Mouse (Mus musculus): Measurements from ENCODE around the gene Mtap. TPM values are rescaled to one million over a fixed set of nuclear protein-coding genes. Genes with fewer than 3 reads are reported as not detected.

The Mtap gene
- total RNA-seq, 4 experiments from 2014 or later, result 10.4 to 11.9 (median 11.0) TPM

DNA sequence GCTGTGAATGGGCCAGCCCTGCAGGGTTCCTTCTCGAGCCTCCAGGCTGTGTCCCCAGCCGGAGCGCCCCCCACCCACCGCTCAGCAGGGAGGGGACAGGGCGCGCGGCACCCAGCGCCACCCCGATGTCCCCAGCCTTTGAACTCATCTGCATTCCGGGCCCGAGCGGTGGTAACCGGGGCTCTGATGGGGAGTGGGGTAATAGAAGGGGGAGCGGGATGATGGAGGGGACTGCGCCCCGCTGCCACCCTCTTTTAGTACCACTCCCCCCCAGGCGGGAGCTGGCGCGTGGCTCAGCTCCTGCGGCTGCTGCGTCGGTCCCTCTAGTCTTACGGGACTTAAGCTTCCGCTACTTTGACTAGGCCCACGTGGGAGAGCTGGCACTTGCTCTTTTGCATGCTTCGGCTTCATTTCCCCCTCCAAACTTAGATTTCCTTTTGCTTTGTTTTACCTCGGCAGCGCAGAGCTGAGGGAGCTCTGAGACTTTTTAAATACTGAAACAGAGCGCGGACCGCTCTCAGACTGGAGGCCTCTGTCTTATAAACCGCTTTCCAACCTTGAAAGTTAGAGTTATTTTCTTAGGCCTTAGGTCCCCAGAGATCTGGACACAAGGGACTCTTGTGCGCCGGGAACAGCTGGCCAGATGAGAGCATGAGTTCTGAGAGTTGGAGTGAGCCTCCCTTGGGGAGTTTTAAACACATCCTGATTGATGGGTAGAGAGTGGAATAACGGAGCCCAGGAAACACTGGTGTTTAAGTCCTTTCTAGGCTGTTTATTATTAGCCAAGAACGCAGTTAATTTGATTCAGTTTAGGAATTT is 829 bp downstream of the Mtap start:
- no peak for DNase-seq (ENCODE audit: low spot score in 2 of 2)

DNA sequence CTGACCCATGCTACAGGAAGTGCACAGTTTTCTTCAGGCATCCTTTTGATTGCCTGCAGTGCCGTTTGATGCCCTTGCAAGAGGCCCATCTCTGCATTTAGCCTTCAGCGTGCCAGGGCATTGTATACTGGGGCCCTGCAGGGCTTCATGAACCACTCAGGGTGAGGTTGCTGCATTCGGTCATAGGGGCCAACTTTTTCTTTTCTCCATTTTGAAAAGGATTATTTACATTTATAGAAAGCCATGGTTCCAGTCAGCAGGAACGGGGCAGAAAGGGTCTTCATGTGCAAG is 1.4 kb downstream of the Mtap start:
- DNase-seq (ENCODE audit: low spot score in 2 of 2), result no peak

DNA sequence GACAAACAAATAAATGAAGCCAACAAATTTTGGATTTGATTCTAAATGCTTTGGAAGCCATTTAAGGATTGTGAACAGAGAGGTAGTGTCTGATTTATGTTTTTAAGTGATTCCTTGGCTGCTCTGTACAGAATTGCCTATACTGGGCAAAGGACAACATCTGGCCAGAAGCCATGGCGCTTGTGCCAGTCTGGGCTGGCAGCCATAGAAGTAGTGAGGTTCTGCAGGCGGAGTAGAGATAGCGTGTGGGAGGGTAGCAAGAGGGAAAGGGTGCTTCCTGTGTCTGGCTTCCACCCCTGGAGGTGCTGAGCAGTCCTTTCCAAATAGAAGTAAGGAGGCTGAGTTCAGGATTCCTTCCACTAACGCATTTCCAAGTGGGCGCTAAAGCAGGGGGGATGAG is 3.9 kb downstream of the Mtap start:
- peak; percentile 11 to 35 for DNase-seq (ENCODE audit: low spot score in 2 of 2)

DNA sequence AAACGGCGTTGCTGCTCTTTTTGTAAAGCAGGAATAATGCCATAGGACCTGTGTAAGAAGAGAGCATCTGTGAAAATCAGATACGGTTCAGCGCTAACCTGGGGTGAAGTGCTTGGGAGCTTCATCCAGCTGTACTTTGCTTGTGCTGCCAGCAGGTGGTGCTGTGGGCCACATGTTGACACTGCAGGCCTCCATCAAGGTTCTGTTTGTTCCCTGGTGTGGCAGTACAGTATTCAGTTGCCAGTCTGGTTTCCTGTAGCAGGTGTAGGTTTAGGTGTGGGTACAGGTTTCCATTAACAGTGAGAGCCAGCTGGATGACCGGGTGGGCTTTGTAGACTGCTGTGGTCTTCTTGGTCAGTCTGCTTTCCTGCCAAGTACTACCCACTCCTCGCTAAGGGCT is 8.5 kb downstream of the Mtap start:
- DNase-seq (ENCODE audit: low spot score in 2 of 2), result peak; percentile 35 to 68

DNA sequence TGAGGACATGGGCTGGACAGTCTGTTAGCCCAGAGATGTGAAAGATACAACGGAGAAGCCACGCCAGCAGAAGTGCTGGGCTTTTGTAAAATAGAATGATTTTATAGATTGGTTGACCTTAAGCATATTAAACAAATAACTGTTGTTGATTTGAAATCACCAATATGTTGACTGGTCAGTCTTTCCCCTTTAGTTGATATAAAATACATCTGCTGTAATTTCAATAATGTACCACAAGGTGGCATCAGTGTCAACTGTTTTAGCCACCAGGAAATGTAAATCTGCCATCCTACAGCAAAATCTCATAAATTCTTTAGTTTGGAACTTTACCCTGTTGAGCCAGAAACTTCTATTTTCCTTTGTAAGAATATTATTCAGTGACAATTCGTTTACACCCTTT is 9.4 kb downstream of the Mtap start:
- DNase-seq (ENCODE audit: low spot score in 2 of 2), result no peak

DNA sequence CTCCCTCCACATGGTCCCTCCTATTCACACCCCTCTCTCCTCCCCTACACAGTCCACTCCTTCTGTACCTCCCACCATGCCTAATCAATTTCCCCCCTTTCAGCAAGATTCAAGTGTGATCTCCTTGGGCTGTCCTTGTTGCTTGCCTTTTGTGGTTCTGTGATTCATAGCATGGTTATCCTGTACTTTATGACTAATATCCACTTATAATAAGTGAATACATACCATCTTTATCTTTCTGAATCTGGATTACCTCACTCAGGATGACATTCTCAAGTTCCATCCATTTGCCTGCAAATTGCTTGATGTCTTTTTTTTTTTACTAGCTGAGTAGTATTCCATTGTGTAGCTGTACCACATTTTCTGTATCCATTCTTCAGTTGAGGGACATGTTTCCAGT is 12.3 kb downstream of the Mtap start:
- no peak for DNase-seq (ENCODE audit: low spot score in 2 of 2)

DNA sequence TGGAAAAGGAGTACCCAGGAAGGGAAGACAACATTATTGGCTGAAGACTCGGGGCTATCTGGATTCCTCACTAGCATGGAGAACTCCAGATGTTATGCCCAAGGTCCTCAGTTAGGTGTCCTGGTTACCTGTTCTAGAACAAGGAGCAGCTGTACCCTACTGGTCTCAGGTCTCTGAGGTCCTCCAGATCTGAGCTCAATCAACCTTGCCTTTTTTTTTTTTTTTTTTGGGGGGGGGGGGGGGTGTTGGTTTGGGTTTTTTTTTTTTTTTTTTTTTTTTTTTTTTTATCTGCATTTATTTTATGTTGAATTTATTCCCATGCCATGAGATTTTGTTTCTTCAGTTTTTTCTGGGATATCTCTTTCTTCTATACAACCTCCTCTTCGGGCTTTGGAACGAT is 24.5 kb downstream of the Mtap start:
- no peak for DNase-seq (ENCODE audit: low spot score in 2 of 2)

DNA sequence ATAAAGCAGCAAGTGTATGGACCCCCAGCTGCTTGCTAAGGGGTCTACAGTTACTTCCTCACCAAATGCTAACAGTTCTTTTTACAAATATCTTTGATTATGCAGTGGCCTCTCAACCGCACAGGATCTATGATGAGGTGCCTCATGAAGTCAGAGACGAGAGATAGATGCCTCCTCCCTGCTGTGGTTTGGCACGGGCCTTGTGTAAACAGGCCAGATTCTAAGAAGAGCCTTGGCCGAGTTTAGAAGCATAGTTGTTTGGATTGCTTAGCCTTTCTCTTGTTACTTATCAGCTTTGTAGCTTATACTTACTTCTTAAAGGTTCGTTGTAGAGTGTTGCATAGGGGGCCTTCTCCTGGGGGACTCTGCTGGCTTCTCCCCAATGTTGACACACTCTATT is 25.6 kb downstream of the Mtap start:
- DNase-seq (ENCODE audit: low spot score in 2 of 2), result no peak

DNA sequence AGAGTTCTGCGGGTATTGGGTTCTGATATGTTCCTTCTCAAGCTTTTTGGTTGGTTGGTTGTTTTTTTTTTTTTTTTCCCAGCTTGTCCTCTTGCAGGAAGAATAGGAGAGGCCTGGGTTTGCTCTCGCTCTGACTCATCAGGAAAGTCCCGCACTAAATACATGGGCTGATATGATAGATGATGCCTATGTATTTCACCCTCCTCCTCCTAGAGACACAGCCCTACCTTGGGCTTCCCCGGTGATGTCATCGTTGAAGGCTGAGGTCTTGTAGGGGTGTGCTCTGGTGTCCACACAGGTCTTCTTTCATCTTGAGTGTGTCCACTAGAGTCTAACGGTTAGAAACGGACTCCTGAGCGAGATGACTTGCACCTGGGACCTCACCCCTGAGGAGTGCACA is 26.7 kb downstream of the Mtap start:
- DNase-seq (ENCODE audit: low spot score in 2 of 2), result no peak

DNA sequence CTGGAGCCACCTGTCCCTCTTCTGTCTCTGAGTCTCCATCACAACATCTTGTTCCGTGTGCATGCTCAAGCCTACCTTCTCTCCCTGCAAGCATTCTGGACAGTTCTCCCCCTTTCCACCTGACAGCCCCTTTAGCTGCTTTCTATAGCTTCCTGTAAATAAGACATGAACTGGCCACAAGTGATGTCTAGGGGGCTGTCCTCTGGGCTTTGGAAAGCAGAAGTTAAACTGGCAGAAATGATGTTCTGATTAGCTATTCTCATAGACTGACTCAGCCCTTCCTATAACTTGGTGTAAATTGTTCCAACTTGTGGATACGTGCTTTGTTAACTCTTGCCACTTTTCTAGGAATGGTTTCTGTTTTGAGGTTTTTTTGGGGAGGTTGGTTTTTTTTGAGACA is 27.8 kb downstream of the Mtap start:
- DNase-seq (ENCODE audit: low spot score in 2 of 2), result no peak

DNA sequence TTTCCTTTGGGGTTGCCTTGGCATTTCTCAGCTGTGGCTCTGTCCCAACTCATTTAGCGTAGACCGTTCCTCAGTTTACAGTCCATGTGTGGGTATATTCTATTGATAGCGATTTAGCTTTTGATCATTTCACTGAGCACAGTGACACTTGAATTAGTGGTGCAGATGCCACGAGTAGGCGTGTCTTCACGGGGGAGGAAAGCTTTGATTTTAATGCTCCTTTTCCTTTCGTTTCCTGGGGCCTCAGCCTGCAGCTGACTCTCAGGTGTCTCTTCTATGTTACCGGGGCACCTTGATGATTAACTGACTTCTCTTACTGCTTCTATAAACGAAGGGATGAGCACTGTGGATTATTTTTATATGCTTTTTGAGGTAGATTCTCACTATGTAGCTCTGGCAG is 32.0 kb downstream of the Mtap start:
- DNase-seq (ENCODE audit: low spot score in 2 of 2), result no peak

DNA sequence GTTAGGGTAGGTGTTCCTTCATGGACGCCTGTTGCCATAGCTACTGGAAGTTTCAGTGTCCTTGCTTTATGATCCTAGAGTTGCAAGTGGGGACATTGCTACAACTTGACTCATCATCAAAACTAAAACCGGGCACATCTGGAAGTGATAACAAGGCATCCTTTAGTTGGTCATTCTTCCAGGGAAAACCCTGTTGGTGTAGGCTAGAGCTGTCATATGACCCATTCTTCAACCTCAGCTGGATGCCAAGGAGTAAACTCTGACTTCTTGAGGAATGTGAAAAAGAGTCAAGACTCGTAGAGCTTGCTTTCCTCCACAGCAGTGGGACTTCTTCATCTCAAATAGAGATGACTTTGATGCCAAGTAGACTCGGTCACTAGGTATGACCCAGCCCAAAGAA is 32.8 kb downstream of the Mtap start:
- DNase-seq (ENCODE audit: low spot score in 2 of 2), result no peak

DNA sequence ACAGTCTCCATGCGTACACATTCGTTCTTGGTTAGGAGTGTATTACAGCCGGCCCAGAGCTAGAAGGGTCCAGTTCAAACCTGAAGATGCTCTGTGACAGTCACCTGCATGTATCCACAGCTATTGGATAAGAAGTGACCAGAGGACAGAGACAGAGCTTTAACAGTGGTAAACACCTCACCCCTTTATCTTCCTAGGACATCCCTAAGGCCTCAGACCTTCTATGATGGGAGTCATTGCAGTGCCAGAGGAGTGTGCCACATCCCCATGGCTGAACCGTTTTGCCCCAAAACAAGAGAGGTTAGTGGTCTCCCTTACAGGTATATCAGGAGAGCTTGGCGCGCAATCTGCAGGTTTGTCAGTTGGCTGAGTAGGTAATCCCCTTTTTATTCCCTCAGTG is 34.0 kb downstream of the Mtap start:
- no peak for DNase-seq (ENCODE audit: low spot score in 2 of 2)

DNA sequence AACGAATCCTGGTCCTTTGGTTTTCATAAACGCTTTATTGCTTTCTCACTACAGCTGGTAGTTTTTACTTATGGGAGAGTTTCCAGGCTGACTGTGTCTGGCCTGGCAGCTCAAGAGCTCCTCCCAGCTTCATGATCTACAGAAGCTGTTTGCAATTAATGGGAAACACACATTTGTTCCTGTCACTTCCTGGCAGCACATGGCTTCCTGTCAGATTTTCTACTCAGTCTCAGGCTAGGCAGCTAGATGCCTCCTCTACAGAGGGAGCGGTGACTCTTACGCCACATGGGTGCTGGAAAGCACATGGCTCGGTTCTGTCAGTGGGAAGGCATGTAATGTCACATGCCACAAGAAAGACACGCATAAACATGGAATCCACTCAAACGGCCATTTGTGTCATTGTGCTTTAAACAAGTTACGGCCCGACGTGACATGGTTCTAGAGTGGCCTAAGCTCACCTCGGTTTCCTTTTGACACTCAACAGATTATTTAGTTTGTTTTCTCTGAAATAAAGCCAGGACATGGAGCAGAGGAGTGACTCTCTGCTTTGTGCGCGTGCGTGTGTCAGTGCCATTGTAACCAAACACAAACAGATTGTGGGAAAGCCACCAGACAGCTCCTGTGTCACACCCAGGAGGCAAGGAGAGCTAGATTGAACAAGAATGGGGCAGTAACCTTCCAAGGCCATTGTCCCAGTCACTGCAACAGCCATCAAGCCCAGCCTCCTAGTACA is 36.1 kb downstream of the Mtap start:
- peak in 1 of 2 experiments; percentile 7 for DNase-seq (ENCODE audit: low spot score in 2 of 2)

DNA sequence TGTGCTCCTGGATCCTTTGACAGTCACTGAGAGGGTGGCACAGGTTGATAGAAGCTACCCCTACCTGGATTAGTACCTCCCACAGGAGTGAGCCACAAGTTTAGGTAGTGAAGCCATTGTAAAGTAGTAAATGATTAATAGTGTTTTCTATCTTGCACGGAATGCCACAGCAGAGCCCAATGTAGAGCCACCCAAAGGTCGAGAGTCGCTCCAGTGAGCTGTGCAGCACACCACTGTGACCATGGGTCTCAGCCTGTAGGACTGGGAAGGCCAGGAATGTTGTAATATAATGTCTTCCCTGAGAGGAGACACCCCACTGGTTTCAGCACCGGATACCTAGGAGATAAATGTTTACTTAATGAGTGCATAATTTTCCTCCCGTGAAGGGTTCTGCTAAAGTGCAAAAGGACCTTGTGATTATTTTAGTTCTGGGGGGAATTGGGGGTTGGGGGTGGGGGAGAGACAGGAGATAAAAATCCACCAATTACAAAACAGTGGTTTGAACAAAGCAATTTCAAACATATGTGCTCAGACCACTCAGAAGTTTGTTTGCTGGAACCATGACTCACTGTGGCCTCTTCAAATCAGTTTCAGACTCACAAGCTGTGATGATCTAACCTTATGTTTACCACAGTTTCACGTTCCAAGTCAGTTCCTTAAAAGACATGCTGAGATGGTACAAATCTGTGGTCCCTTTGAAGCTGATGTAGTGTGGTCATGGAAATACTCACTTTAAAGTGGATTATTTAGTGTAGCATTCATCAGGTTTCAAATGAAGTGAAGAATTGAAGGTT is 40.8 kb downstream of the Mtap start:
- no peak for DNase-seq (ENCODE audit: low spot score in 2 of 2)

DNA sequence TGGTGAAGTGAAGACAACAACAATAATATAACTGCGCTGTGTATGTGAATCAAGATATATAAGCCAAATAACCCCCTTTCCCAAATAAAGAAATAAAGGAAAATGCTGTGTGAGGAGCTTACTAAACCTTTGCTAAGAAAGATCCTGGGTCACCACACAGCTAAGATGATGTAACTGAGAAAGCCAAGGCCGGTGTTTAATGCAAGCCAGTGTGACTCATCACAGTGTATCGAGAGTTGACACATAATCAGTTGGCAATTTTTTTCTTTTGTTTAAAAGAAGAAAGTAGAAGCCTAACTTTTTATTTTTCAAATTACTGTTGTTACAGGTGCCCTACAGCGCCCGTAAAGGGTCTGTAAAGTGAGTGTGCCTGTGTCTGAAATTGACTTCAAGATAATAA is 43.2 kb downstream of the Mtap start:
- no peak for DNase-seq (ENCODE audit: low spot score in 2 of 2)

DNA sequence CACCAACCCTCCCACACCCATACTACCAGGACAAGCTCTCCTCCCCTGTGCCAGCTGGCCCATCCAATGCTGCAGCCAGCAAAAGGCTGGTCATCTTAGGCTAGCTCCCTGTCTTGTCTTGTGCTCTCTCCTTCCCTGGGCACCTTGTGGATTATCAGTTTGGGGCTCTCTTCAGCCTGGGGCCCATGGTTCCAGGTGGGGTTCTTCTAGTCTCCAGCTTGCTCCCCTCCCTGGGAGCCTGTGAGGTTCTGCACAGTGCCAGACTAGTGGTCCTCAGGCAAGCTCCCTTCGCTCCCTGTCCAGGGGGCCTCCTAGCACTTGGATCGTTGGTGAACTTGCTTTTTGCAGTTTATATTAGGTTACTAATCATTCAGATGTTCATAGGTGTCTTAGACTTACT is 44.7 kb downstream of the Mtap start:
- DNase-seq (ENCODE audit: low spot score in 2 of 2), result no peak

DNA sequence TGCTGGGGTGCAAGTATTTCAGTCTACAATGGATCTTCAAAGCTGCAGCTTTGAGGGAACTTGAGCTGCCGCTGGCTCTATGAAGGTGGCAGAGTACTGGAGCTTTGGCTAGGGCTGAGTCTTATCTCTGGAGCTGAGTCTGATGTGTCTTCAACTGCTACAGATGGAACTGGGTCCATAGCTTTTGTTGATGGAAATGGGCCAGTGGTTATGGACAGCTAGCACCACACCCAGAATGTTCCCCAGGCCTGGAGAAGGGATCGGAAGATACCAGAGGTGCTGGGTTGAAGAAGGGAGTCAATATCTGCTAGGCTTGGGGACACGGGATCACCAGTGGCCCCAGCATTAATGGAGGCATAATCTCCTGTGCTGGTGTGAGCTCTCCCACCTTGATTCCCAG is 45.6 kb downstream of the Mtap start:
- no peak for DNase-seq (ENCODE audit: low spot score in 2 of 2)

DNA sequence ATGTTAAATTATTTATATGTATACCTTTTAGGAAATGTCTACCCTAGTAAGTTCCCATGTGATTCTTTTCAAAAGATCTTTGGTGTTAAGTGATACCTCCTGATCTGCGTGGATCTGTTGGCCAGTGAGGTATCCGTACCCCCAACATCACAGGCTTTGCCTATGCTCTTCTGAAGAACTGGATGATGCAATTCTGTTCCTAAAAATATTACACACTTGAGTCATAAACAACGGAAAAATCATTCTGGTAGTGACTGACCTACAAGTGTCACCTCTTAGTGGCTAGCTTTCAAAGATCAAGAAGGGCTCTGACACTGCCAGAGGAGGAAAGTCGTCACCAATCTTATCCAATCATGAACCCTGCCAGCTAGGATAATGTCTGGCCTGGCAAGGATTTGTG is 58.6 kb downstream of the Mtap start:
- no peak for DNase-seq (ENCODE audit: low spot score in 2 of 2)

DNA sequence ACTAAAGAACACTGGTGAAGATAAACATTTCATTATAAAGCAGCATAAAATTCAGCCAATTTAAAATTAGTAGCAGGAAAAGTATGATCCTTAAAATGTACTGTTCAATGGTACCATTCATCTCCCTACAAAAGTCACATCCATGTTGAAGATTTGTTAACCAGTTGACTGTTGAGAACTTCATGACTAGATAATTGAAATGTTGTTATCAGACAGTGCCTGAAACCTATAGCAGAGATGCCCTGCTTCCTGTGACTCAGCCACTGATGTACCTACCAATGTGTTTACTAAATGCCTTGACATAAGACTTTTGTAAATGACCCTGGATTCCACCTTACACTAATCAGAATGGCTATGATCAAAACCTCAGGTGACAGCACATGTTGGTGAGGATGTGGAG is 60.2 kb downstream of the Mtap start:
- no peak for DNase-seq (ENCODE audit: low spot score in 2 of 2)

DNA sequence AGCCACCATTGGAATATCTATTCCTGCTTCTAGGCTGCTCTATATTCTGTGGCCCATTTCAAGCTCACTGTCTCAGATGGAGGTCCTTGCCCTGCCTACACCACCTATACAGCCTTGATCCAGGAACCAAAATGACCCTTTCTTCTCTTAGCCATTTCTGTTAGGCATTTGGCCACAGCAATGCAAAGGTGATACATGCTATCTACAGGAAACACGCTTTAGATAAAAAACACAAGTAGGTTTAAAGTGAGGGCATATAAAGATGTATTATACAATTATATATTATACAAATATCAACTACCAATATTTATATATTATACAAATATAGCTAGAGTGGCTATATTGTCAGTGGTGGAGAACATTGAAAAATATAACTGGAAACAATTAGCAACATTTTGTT is 63.9 kb downstream of the Mtap start:
- DNase-seq (ENCODE audit: low spot score in 2 of 2), result no peak

DNA sequence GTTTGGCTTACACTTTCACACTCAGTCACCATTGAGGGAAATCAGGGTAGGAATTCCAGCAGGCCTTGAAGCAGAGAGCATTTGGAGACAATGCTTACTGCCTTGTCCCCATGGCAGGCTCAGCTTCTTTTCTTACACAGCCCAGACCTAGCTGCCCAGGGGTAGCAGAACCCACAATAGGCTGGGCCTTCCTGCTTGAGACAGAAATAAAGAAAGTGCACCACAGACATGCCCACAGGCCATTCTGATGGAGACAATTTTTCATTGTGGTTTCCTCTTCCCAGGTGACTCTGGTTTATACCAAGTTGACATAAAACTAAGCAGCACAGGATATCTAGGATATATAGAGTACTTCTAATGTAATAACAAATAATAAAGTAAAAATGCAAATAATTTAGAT is 72.4 kb downstream of the Mtap start:
- DNase-seq (ENCODE audit: low spot score in 2 of 2), result no peak

DNA sequence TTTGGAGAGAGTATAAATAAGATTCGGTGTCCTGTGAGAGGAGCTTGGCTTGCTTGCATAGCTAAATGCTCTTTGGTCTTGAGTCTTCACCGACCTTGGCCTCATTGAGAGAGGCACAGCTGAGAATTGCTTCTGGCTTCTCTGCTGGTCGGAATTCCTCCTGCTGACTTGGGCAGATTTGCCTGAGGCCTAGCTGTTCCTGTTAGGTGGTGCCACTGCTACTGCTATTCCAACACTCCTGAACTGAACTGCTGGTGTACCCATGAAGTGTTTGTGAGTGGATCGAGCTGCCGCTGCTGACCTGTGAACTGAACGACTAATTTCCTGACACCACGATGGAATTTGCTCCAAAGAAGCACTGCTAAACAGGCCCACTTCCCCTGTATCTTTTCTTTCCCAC is 73.4 kb downstream of the Mtap start:
- no peak for DNase-seq (ENCODE audit: low spot score in 2 of 2)

Data from layer of hippocampus, adult 8-10 months (tissue).